Mouse (Mus musculus) ZHBTc4 (cell line): ENCODE results near the gene Abhd12.

Experiments
- DNase-seq: peaks from one replicate; pipeline ENCODE4 v3.0.0-alpha.2; 2011; ENCODE audit warnings: low read depth, low spot score

The Abhd12 gene

DNA sequence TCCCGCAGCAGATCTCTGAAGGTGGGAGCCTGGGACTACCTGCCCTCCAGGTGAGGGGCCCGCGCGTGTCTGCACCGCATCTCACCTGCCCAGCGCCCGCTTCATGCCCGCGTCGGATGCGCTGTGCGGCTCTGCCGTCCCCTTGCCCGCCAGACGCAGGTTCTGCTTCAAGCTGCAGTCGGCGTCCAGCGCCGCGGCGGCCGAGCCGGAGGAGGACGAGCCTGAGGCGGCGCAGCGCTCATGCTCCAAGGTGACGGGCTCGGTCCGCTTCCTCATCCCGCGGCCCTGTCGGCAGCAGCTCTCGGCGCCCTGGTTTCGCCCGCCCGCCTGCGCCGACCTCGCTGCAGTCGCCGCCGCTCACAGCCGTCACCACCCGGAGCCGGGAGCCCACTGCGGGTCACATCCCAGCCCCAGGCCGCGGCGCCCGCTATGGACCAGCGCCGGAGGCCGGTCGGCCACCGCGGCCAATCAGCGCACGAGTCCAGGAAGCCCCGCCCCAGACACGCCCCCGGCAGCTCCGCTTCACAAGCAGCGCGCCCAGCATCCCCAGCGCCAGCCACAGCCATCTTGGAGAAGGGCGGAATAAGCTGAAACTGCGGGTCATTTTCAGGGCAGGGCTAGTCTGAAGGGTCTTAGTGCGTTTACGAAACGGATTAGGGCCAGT, at the start of gene Abhd12:
Abhd12 (minus strand) TSS at position 470 of the 664 bp plus-strand sequence.
- DNase-seq = peak; percentile 99

DNA sequence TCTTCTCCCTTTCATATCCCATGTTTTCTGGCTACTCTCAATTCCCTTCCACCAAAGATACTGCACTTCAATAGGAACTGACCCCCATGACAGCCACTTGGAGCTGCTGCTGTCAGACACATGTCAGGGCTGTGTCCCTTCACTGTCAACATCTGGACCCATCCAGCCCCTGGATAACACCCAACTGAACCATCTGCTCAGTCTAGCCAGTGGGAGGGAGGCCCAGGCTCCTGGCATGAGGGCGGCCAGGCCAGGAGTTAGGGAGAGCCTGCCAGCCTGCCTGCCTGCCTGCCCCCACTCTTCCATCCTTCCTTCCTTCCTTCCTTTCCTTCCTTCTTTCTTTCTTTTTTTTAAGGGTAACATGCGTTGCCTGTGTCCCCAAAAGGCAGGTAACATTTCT, 46.7 kb upstream of the Abhd12 start:
- DNase-seq = no peak

DNA sequence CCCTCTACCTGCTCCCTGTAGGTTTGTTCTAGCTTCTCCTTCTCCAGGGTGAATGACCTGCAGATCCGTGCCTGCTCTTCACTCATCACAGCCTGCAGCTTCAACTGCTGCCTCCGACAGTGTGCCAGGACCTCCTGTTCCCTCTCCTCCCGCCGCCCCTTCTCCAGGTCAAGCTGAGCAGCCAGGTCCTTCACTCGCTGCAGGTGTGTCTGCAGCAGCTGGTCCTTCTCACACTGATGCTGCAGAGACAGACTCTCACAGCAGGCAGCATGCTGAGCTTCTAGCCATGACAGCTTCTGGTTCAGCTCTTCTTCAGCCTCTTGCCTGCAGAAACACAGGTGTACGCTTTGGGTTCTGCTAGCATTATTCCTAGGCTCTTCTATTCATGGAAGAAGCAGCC, 45.5 kb upstream of the Abhd12 start:
- no peak for DNase-seq

DNA sequence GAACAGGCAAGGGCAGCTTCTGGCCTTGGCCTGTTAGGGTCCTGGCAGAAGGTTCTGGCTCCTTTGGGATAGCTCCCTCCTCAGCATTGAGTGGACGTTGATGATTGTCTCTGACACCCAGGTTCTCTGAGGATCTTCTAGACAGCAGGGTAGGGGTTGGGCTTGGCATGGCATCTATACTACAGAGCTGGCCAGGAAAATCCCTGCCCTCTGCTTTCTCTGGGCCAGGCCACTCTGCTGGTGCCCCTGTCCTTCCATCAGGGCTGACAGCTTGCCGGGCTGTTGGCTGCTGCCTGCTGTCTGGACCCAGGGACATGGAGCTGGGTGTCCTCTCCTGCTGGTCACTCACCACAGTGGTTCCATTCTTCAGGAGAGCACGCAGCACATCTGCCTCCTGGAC, 45.1 kb upstream of the Abhd12 start:
- DNase-seq = no peak

DNA sequence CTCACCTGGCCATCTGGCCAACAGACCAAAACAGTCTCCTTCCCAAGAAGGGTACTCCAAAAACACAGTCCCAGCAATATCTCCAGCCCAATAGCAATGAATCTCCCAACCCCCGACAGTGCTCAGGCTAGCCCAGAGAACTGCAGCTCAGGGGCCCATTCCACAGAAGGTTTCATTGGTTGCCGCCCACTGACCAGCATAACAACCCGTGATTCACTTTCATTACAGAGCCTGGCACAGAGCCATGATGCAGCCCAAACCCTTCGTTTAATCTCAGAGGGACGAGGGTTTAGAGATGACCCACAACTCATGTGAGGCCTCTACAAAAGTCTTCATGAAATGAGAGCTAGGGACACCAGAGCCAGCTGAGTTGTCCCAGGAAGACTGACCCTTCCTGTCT, 44.2 kb upstream of the Abhd12 start:
- DNase-seq = peak; percentile 44

GRCm38 (mm10) chr2:150947880-150948611, 43.5 kb upstream of the Abhd12 start:
- peak; percentile 91 for DNase-seq

GRCm38 (mm10) chr2:150947341-150947740, 42.8 kb upstream of the Abhd12 start:
- peak; percentile 53 for DNase-seq

- no peak for DNase-seq
Measured at GRCm38 (mm10) chr2:150944017-150944416, 39.5 kb upstream of the Abhd12 start.

- no peak for DNase-seq
Measured at GRCm38 (mm10) chr2:150934659-150935058, 30.1 kb upstream of the Abhd12 start.

GRCm38 (mm10) chr2:150933482-150933881, 28.9 kb upstream of the Abhd12 start:
- peak; percentile 42 for DNase-seq

GRCm38 (mm10) chr2:150930806-150931205, 26.3 kb upstream of the Abhd12 start:
- DNase-seq = no peak

- DNase-seq = no peak
Measured at GRCm38 (mm10) chr2:150929156-150929555, 24.6 kb upstream of the Abhd12 start.

DNA sequence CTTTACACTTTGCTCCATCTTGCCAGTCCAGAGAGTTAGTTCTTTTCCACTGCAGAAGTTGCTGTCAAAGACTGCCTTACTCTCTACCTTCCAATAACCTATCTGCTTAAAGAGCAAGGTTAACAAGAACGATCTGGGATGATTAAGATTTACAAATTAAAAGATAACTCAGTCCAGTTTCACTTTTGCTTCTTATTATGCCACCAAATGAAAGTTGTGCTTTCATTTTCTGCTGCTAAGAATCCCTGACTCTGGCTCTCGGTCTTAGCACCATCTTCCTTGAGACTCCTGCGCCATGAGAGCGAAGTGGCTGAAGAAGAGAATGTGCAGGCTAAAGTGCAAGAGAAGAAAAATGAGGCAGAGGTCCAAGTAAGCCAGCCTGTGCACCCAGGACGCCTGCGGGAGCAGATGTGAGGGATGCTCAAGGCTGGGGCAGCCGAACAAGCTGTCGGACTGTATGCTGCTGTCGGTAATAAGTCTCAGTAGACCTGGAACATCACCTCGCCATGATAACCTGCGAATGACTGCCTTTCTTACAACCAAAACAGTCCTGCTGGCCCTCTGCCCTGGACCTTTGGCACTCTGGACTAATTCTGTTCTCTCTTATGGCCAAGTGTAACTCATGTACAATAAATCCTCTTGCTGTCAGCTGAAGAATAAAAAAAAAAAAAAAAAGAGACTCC, 22.6 kb upstream of the Abhd12 start:
- DNase-seq = no peak

GRCm38 (mm10) chr2:150923505-150923904, 19.0 kb upstream of the Abhd12 start:
- no peak for DNase-seq

DNA sequence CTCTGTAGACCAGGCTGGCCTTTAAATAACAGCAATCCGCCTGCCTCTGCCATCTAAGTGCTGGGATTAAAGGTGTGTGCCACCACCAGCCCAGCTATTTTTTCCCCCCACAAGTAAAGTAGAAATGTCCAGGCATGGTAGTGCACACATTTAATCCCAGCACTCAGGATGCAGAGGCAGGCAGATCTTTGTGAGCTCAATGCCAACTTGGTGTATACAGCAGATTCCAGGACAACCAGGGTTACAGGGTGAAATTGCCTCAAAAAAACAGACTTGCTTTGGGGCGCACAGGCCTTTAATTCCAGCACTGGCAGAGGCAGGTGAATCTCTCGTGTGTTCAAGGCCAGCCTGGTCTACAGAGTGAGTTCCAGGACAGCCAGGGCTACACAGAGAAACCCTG, 18.5 kb upstream of the Abhd12 start:
- DNase-seq = no peak

DNA sequence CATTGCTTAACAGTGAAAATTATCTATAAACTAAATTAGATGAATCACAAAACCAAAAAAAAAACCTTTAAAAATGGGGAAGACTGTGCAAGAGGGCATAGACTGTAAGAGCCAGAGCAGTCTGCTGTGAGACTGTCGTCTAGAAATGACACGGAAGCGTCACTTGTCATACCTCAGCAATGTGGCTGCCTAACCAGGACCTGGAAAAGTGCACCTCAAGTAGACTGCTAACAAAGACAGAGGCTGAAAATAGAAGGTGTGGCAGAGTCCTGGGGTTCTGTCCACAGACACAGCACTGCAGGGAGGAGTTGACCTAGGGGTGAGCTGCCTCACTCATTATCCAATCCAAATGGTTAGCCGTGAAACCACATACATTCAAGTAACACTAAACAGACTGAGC, 17.6 kb upstream of the Abhd12 start:
- DNase-seq = no peak

GRCm38 (mm10) chr2:150921697-150922096, 17.2 kb upstream of the Abhd12 start:
- DNase-seq = no peak

GRCm38 (mm10) chr2:150920543-150920942, 16.0 kb upstream of the Abhd12 start:
- no peak for DNase-seq

DNA sequence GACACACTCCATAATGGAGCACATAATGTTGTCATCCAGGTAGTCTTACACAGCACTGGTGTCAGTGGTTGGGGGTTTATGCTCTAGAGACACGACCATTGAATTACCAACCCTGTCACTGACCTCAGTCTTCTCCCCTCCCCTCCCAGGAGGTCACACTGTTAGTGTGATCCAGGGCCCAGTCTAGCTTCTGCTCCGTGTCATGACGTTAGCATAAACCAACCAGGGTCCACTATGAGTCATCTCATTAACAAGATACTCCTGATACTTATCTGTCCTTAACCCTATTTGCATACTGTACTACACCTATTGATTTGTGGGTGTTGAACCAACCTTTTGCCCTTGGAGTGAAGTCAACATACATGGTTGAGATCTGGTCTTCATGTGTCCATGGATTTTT, 14.2 kb upstream of the Abhd12 start:
- no peak for DNase-seq

- DNase-seq = no peak
Measured at GRCm38 (mm10) chr2:150915786-150916185, 11.2 kb upstream of the Abhd12 start.

DNA sequence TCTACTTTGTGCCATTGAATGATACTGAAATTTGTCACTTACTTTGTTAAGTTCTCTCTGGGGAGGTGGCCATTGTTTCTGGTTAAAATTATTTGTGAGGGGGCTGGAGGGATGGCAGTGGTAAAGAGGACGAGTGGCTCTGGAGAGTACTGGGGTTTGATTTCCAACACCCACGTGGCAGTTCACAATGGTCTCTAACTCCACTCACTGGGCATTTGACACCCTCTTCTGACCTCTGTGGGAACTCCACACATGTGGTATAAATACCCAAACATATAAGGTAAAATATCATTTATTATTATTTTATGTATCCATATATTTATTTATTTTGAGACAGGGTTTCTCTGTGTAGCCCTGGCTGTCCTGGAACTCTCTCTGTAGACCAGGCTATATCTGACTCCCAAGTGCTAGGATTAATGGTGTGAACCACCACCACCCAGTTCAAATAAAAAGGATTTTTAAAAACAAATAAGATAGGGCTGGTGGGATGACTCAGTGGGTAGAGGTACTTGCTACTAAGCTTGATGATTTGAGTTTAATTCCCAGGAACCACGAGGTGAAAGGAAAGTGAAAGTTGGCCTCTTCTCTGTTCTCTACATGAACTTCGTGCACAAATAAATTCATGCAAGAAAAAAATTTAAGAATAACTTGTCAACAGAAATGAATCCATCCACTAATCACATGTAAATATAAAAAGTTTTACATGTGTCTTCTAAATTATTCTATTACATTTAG, 10.4 kb upstream of the Abhd12 start:
- DNase-seq = no peak

DNA sequence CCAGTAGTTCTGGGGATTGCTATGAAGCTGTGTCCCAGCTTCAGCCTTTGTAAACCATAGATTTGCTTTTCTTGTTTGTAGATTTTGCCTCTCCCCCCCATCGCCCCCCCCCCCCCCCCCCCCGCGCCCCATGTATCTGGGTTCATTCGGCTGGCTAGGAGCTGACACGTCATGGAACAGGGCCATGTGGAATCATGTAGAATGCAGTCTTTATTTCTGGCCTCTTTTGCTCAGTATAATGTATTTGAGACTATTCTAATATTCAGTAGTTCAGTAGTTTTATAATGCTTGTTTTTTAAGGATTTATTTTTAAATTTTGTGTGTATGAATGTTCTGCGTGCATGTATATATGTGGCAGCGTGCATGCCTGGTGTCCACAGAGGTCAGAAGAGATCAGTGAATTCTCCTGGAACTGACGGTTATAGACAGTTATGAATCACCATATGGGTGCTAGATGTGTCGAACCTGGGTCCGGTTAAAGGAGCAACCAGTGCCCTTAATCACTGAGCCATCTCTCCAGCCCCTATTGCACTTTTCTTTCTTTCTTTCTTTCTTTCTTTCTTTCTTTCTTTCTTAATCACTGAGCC, 5.8 kb upstream of the Abhd12 start:
- no peak for DNase-seq
